Mouse (Mus musculus) skeletal muscle tissue, postnatal 0 days (tissue): ENCODE results near the gene Cep170b. TPM values are rescaled to one million over a fixed set of nuclear protein-coding genes. Genes with fewer than 3 reads are reported as not detected.

Experiments
- microRNA-seq, 2 experiments: library from miRNA; unstranded; fragments of <30 nt; microRNA quantifications; one replicate each; pipeline ENCODE4; 2016
- polyA plus RNA-seq: library from polyadenylated mRNA; unstranded; fragments of >200 nt; fragmentation: Nextera tagmentation; extraction: Ambion mirVana; gene quantifications from 2 replicates; pipeline ENCODE4 v1.2.1, GENCODE M21; 2015

Gene Cep170b
- 2.1 and 2.3 TPM in 2 replicates for polyA plus RNA-seq

GRCm38 (mm10) chr12:112720216-112720615, at the start of gene Cep170b:
Gene Cep170b (plus strand): TSS chr12:112720455.

GRCm38 (mm10) chr12:112674132-112675011, 45.9 kb upstream of the Cep170b start, which contains the start of gene Akt1:
Gene Akt1 (minus strand): TSS chr12:112674884.

GRCm38 (mm10) chr12:112678555-112679026, 41.7 kb upstream of the Cep170b start, which contains the start of gene Zbtb42:
Gene Zbtb42 (plus strand): TSS chr12:112678828.

GRCm38 (mm10) chr12:112760154-112760926, 40.1 kb downstream of the Cep170b start, which contains the start of gene Pld4:
Gene Pld4 (plus strand): TSS chr12:112760655.

Small RNAs within 50 kb of the gene (microRNA-seq; reads per million reads assigned to microRNA genes)
- gene Mir6940 = 0 to 0.20 reads per million in 2 experiments

Other genes starting within 250 kb of the Cep170b start
- gene A530016L24Rik, start 231.0 kb upstream of the Cep170b start, polyA plus RNA-seq = 2.3 and 10.9 TPM in 2 replicates
- 0.40 and 0.68 TPM in 2 replicates for gene Tmem179, start 203.7 kb upstream of the Cep170b start, polyA plus RNA-seq
- 3.1 and 3.5 TPM in 2 replicates for gene Inf2, start 131.7 kb upstream of the Cep170b start, polyA plus RNA-seq
- 273 and 281 TPM in 2 replicates for gene Adssl1, start 100.4 kb upstream of the Cep170b start, polyA plus RNA-seq
- 70.6 and 72.1 TPM in 2 replicates for gene Siva1, start 75.8 kb upstream of the Cep170b start, polyA plus RNA-seq
- gene Akt1, start 45.6 kb upstream of the Cep170b start, polyA plus RNA-seq = 80.8 and 86.8 TPM in 2 replicates
- gene Zbtb42, start 41.6 kb upstream of the Cep170b start, polyA plus RNA-seq = 3.2 and 3.6 TPM in 2 replicates
- gene Pld4, start 40.2 kb downstream of the Cep170b start, polyA plus RNA-seq = 14.3 and 15.0 TPM in 2 replicates
- gene Ahnak2, start 82.2 kb downstream of the Cep170b start, polyA plus RNA-seq = 3.0 and 4.7 TPM in 2 replicates
- 0.79 and 1.7 TPM in 2 replicates for gene Clba1, start 88.5 kb downstream of the Cep170b start, polyA plus RNA-seq
- gene Cdca4, start 109.0 kb downstream of the Cep170b start, polyA plus RNA-seq = 18.6 and 22.2 TPM in 2 replicates
- gene Gpr132, start 147.8 kb downstream of the Cep170b start, polyA plus RNA-seq = 0.09 and 0.13 TPM in 2 replicates
- gene Jag2, start 209.3 kb downstream of the Cep170b start, polyA plus RNA-seq = 9.8 and 12.6 TPM in 2 replicates
- 53.9 and 60.7 TPM in 2 replicates for gene Nudt14, start 221.7 kb downstream of the Cep170b start, polyA plus RNA-seq